Mouse (Mus musculus): Measurements from ENCODE around the gene Slc35f4.

Gene Slc35f4

GRCm38 (mm10) chr14:49525931-49526291 is at the start of gene Slc35f4:
TSS of gene Slc35f4 (minus strand) at chr14:49526046.
- no peak for DNase-seq

GRCm38 (mm10) chr14:49568369-49568768 is 42.5 kb upstream of the Slc35f4 start:
- no peak for DNase-seq

- DNase-seq: no peak
Observed at GRCm38 (mm10) chr14:49560706-49561105, 34.9 kb upstream of the Slc35f4 start.

- DNase-seq: no peak
Observed at GRCm38 (mm10) chr14:49540104-49540503, 14.3 kb upstream of the Slc35f4 start.

GRCm38 (mm10) chr14:49525176-49525930 is 493 bp downstream of the Slc35f4 start:
- peak; percentile 69 for DNase-seq

GRCm38 (mm10) chr14:49524665-49525064 is 1.2 kb downstream of the Slc35f4 start:
- DNase-seq: no peak

- DNase-seq: no peak
Observed at GRCm38 (mm10) chr14:49515096-49515665, 10.7 kb downstream of the Slc35f4 start.

- no peak for DNase-seq
Observed at GRCm38 (mm10) chr14:49514137-49514536, 11.7 kb downstream of the Slc35f4 start.

GRCm38 (mm10) chr14:49495192-49495591 is 30.7 kb downstream of the Slc35f4 start:
- no peak for DNase-seq

- no peak for DNase-seq
Observed at GRCm38 (mm10) chr14:49493793-49494192, 32.1 kb downstream of the Slc35f4 start.

- DNase-seq: no peak
Observed at GRCm38 (mm10) chr14:49492506-49492905, 33.3 kb downstream of the Slc35f4 start.

GRCm38 (mm10) chr14:49476602-49477001 is 49.2 kb downstream of the Slc35f4 start:
- no peak for DNase-seq

GRCm38 (mm10) chr14:49461761-49462160 is 64.1 kb downstream of the Slc35f4 start:
- DNase-seq: no peak

GRCm38 (mm10) chr14:49460799-49461198 is 65.0 kb downstream of the Slc35f4 start:
- no peak for DNase-seq

- no peak for DNase-seq
Observed at GRCm38 (mm10) chr14:49454283-49454914, 71.4 kb downstream of the Slc35f4 start.

GRCm38 (mm10) chr14:49453782-49454181 is 72.1 kb downstream of the Slc35f4 start:
- no peak for DNase-seq

- DNase-seq: no peak
Observed at GRCm38 (mm10) chr14:49447669-49448068, 78.2 kb downstream of the Slc35f4 start.

GRCm38 (mm10) chr14:49446461-49446860 is 79.4 kb downstream of the Slc35f4 start:
- no peak for DNase-seq

- no peak for DNase-seq
Observed at GRCm38 (mm10) chr14:49436811-49437210, 89.0 kb downstream of the Slc35f4 start.

- DNase-seq: no peak
Observed at GRCm38 (mm10) chr14:49431821-49432220, 94.0 kb downstream of the Slc35f4 start.

- no peak for DNase-seq
Observed at GRCm38 (mm10) chr14:49392482-49392881, 133.4 kb downstream of the Slc35f4 start.

GRCm38 (mm10) chr14:49362161-49362560 is 163.7 kb downstream of the Slc35f4 start:
- DNase-seq: no peak

- DNase-seq: no peak
Observed at GRCm38 (mm10) chr14:49355561-49355960, 170.3 kb downstream of the Slc35f4 start.

GRCm38 (mm10) chr14:49348897-49349250 is 177.0 kb downstream of the Slc35f4 start:
- DNase-seq: peak; percentile 42
